Mouse (Mus musculus) heart, embryonic 15.5 days (tissue): ENCODE data around the gene Nlgn1. TPM values are rescaled to one million over a fixed set of nuclear protein-coding genes. Genes with fewer than 3 reads are reported as not detected.

Experiments used
- ATAC-seq: fragments of 200-750 bp; cut with Nextera tagmentation; replicated peaks from 2 replicates; pipeline ENCODE4 v1.8.0; 2017; ENCODE audit warnings: low read depth, moderate TSS enrichment; ENCODE audit not compliant: insufficient number of reproducible peaks, insufficient read depth, low FRiP score
- H3K27ac ChIP-seq: fragments of 300-500 bp; sonication (generic); 2 replicates; pipeline ENCODE4 v1.5.1; 2015; ENCODE audit warnings: mild to moderate bottlenecking, inconsistent platforms
- H3K27me3 ChIP-seq: fragments of 300-500 bp; sonication (generic); 2 replicates; pipeline ENCODE4 v1.6.1; 2015; ENCODE audit warnings: inconsistent platforms
- H3K36me3 ChIP-seq: fragments of 300-500 bp; sonication (generic); 2 replicates; pipeline ENCODE4 v1.6.1; 2015; ENCODE audit warnings: mild to moderate bottlenecking, inconsistent platforms
- H3K4me1 ChIP-seq: fragments of 300-500 bp; sonication (generic); replicated peaks from 2 replicates; pipeline ENCODE4 v1.6.1; 2015; ENCODE audit warnings: inconsistent platforms
- H3K4me2 ChIP-seq: fragments of 300-500 bp; sonication (generic); 2 replicates; pipeline ENCODE4 v1.6.1; 2015; ENCODE audit warnings: inconsistent platforms, mild to moderate bottlenecking, moderate library complexity
- H3K4me3 ChIP-seq: fragments of 300-500 bp; sonication (generic); 2 replicates; pipeline ENCODE4 v1.5.1; 2015; ENCODE audit warnings: mild to moderate bottlenecking, inconsistent platforms
- H3K9ac ChIP-seq: fragments of 300-500 bp; sonication (generic); 2 replicates; pipeline ENCODE4 v1.6.1; 2015; ENCODE audit warnings: mild to moderate bottlenecking, inconsistent platforms
- H3K9me3 ChIP-seq: fragments of 300-500 bp; sonication (generic); replicated peaks from 2 replicates; pipeline ENCODE4 v1.6.1; 2016; ENCODE audit warnings: inconsistent platforms
- WGBS: fragments of 180-500 bp; shearing (Covaris S2); methylation state at CpG from one replicate; pipeline ENCODE4 v1.1.7; 2015; ENCODE audit warnings: mixed read lengths; 5-methylcytosine and 5-hydroxymethylcytosine counted together
- polyA plus RNA-seq: library from polyadenylated mRNA; unstranded; fragments of >200 nt; fragmentation: Nextera tagmentation; extraction: Ambion mirVana; gene quantifications from 2 replicates; pipeline ENCODE4 v1.2.1, GENCODE M21; 2015

Nlgn1 gene
- polyA plus RNA-seq, 1 experiment from 2014 or later = 0.21 TPM

DNA sequence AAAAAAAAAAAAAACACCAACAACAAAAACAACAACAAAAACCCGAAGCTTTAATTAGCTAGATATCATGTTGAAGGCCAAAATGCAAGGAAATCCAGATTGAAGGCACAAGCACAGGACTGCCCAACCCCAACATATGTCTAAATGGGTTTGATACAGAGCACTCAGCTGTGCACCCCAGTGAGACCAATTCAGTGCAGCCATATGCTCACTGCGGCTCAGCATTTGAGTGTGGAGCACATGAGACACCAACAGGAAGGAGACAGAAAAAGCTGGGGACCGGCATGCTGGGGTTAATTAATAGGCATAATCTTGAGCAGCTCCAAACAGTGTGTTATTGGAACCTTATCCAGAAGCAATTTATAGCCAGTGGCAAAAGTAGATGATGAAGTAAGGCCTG is 190.7 kb downstream of the Nlgn1 start:
- no peak overlapping the region for H3K4me2 ChIP-seq
- WGBS = 82% methylated on average over 3 of the region's 3 CpGs
- H3K4me3 ChIP-seq = no peak overlapping the region
- no peak overlapping the region for H3K27ac ChIP-seq
- H3K9me3 ChIP-seq = no peaks in the 10 kb centered on the region
- no peaks in the 10 kb centered on the region for H3K27me3 ChIP-seq
- no peak overlapping the region for H3K9ac ChIP-seq
- no peaks in the 10 kb centered on the region for H3K36me3 ChIP-seq
- ATAC-seq = no peak
- no peaks in the 10 kb centered on the region for H3K4me1 ChIP-seq

GRCm38 (mm10) chr3:26134839-26135651 is 197.2 kb downstream of the Nlgn1 start:
- Histone ChIP-seq H3K36me3 (no peaks in the 10 kb centered on the region), H3K9me3 (no peaks in the 10 kb centered on the region), H3K27me3 (no peaks in the 10 kb centered on the region), H3K4me1 (no peaks in the 10 kb centered on the region), H3K4me2 (no peak overlapping the region), H3K4me3 (no peak overlapping the region), H3K9ac (no peak overlapping the region), H3K27ac (no peak overlapping the region)
- 43% methylated on average over 9 of the region's 9 CpGs for WGBS
- ATAC-seq = no peak

GRCm38 (mm10) chr3:26130919-26131318 is 201.3 kb downstream of the Nlgn1 start:
- 69% methylated on average over 2 of the region's 2 CpGs for WGBS
- ATAC-seq = no peak
- Histone ChIP-seq H3K27ac (no peak overlapping the region), H3K4me1 (no peaks in the 10 kb centered on the region), H3K27me3 (no peaks in the 10 kb centered on the region), H3K4me3 (no peak overlapping the region), H3K4me2 (no peak overlapping the region), H3K9ac (no peak overlapping the region), H3K36me3 (no peaks in the 10 kb centered on the region), H3K9me3 (0 out of 2 replicates have a peak, but pooled peaks cover 3% of the 10 kb centered on the region)

DNA sequence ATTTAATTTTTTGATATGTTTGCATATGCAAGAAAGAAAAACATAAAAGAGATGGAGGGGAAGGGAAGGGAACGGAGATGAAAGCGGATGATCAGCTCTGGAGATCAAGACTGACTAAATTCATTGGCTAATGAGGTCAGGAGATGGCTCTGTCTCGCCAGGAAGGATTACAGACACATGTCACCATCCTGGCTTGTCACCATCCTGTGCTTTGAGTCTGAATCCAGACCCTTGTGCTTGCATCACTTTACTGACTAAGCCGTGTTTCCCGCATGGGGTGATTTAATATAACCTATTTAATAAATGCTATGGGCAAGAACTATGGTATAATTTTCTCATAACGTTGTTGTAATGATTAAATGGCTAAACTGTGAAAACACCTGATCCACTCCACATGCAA is 202.8 kb downstream of the Nlgn1 start:
- Histone ChIP-seq H3K4me1 (no peaks in the 10 kb centered on the region), H3K4me2 (no peak overlapping the region), H3K9ac (no peak overlapping the region), H3K36me3 (no peaks in the 10 kb centered on the region), H3K27ac (no peak overlapping the region), H3K4me3 (no peak overlapping the region), H3K9me3 (0 out of 2 replicates have a peak, but pooled peaks cover 3% of the 10 kb centered on the region), H3K27me3 (no peaks in the 10 kb centered on the region)
- 73% methylated on average over 6 of the region's 6 CpGs for WGBS
- ATAC-seq = no peak

DNA sequence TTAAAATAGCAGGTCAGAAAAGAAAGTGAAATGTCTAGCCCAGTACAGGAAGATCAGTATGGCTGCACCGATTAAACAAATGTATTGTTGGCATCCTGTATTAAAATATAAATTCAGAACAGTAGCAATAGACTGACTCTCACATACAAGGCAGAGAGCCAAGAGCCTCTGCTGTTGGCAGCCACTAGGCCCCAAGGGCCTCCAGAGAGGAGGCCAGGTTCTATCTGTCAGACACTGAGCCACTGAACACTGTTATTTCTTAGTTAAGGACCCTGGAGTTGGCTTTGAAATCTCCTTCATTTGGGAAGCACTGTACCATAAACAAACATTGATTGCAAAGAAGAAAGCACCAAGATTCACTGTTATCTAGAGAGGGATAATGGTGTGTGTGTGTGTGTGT is 215.2 kb downstream of the Nlgn1 start:
- WGBS = 76% methylated on average over 1 of the region's 1 CpGs
- H3K27ac ChIP-seq = no peak overlapping the region
- no peak for ATAC-seq

GRCm38 (mm10) chr3:26106361-26106760 is 225.9 kb downstream of the Nlgn1 start:
- H3K4me3 ChIP-seq = no peak overlapping the region
- H3K9ac ChIP-seq = no peak overlapping the region
- no peak overlapping the region for H3K4me2 ChIP-seq
- ATAC-seq = no peak
- H3K27ac ChIP-seq = no peak overlapping the region
- 79% methylated on average over 6 of the region's 7 CpGs for WGBS
- no peaks in the 10 kb centered on the region for H3K36me3 ChIP-seq
- H3K4me1 ChIP-seq = no peaks in the 10 kb centered on the region
- no peaks in the 10 kb centered on the region for H3K9me3 ChIP-seq
- no peaks in the 10 kb centered on the region for H3K27me3 ChIP-seq

More for the DNA sequence above, 215.2 kb downstream of the Nlgn1 start:
- no peaks in the 10 kb centered on the region for H3K36me3 ChIP-seq
- no peak overlapping the region for H3K4me2 ChIP-seq
- H3K9me3 ChIP-seq = no peaks in the 10 kb centered on the region
- no peaks in the 10 kb centered on the region for H3K27me3 ChIP-seq
- no peak overlapping the region for H3K9ac ChIP-seq
- H3K4me3 ChIP-seq = no peak overlapping the region
- H3K4me1 ChIP-seq = no peaks in the 10 kb centered on the region

- Histone ChIP-seq H3K4me2 (no peak overlapping the region), H3K27me3 (no peaks in the 10 kb centered on the region), H3K36me3 (no peaks in the 10 kb centered on the region), H3K27ac (no peak overlapping the region), H3K9me3 (no peaks in the 10 kb centered on the region), H3K4me1 (no peaks in the 10 kb centered on the region), H3K9ac (no peak overlapping the region), H3K4me3 (no peak overlapping the region)
- ATAC-seq = no peak
- WGBS = 76% methylated on average over 3 of the region's 3 CpGs
These were observed 226.7 kb downstream of the Nlgn1 start for GRCm38 (mm10) chr3:26105528-26105927.

DNA sequence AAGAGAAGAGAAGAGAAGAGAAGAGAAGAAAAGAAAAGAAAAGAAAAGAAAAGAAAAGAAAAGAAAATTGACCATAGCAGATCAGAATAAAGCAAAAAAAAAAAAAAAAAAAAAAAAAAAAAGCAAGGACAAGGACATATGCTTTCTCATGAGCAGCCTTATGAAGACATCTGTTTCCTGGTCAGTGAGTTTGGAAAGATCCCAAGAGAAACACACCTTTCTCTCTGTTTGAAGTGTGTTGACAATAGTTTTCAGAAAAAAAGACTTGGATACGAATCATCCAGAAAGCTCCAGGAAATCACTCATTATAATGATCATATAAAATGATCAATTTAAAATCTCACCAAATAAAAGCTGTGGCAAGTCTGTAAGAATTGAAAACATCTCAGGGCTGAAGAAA is 230.0 kb downstream of the Nlgn1 start:
- Histone ChIP-seq H3K27me3 (no peaks in the 10 kb centered on the region), H3K4me2 (no peak overlapping the region), H3K9me3 (no peaks in the 10 kb centered on the region), H3K36me3 (no peaks in the 10 kb centered on the region), H3K27ac (no peak overlapping the region), H3K9ac (no peak overlapping the region), H3K4me3 (no peak overlapping the region), H3K4me1 (no peaks in the 10 kb centered on the region)
- ATAC-seq = no peak
- 55% methylated on average over 1 of the region's 1 CpGs for WGBS

GRCm38 (mm10) chr3:26095551-26095950 is 236.7 kb downstream of the Nlgn1 start:
- H3K36me3 ChIP-seq = no peaks in the 10 kb centered on the region
- no peaks in the 10 kb centered on the region for H3K27me3 ChIP-seq
- H3K4me3 ChIP-seq = no peak overlapping the region
- H3K4me2 ChIP-seq = no peak overlapping the region
- no peak overlapping the region for H3K9ac ChIP-seq
- H3K9me3 ChIP-seq = no peaks in the 10 kb centered on the region
- H3K27ac ChIP-seq = no peak overlapping the region
- no peaks in the 10 kb centered on the region for H3K4me1 ChIP-seq
- no peak for ATAC-seq

DNA sequence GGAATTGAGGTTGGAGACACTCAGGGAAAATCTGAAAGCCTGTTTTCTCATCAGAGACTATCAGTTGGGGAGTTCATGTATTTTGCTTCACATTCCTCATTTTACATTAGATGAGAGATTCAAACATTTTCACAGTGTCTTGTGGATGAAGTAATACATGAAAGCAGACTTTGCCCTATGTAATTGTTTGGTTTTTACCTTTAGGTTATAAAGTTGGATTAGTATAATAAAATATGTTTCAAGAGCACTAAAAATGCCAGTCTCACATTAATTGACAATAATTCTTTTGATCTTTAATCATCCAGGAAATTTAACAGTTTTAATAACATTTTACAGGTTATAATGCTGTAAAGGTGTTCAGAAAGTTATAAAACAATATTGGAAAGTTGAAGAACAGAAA is 262.9 kb downstream of the Nlgn1 start:
- no peak overlapping the region for H3K27ac ChIP-seq
- H3K27me3 ChIP-seq = no peaks in the 10 kb centered on the region
- ATAC-seq = no peak
- no peak overlapping the region for H3K4me3 ChIP-seq
- H3K9me3 ChIP-seq = no peaks in the 10 kb centered on the region
- H3K4me1 ChIP-seq = no peaks in the 10 kb centered on the region
- no peak overlapping the region for H3K4me2 ChIP-seq
- H3K36me3 ChIP-seq = no peaks in the 10 kb centered on the region
- H3K9ac ChIP-seq = no peak overlapping the region

- no peak overlapping the region for H3K9ac ChIP-seq
- no peak for ATAC-seq
- no peak overlapping the region for H3K27ac ChIP-seq
- no peaks in the 10 kb centered on the region for H3K9me3 ChIP-seq
- H3K4me3 ChIP-seq = no peak overlapping the region
- WGBS = 67% methylated on average over 4 of the region's 4 CpGs
- H3K4me2 ChIP-seq = no peak overlapping the region
- no peaks in the 10 kb centered on the region for H3K27me3 ChIP-seq
- no peaks in the 10 kb centered on the region for H3K36me3 ChIP-seq
- H3K4me1 ChIP-seq = no peaks in the 10 kb centered on the region
These were observed 281.5 kb downstream of the Nlgn1 start for GRCm38 (mm10) chr3:26050769-26051168.

DNA sequence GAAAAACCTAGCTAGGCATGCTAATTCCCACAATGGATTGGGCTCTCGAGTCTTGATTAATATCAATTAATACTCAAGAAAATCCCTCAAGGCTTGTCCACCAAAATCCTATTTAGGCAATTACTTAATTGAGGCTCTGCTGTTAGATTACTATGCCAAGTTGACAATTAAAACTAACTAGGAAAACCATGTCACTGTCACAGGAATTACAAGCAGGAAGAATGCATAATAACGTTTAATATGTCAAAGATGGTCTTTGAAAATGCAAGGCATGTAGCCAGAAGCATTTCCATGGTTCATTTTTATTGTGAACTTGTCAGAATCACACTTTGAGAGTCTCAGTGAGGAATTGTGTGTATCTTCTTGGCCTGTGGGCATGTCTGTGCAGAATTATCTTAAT is 289.3 kb downstream of the Nlgn1 start:
- H3K4me2 ChIP-seq = no peak overlapping the region
- no peak overlapping the region for H3K27ac ChIP-seq
- no peaks in the 10 kb centered on the region for H3K27me3 ChIP-seq
- no peak for ATAC-seq
- no peaks in the 10 kb centered on the region for H3K36me3 ChIP-seq
- 65% methylated on average over 2 of the region's 2 CpGs for WGBS
- no peak overlapping the region for H3K4me3 ChIP-seq
- no peak overlapping the region for H3K9ac ChIP-seq
- no peaks in the 10 kb centered on the region for H3K4me1 ChIP-seq
- no peaks in the 10 kb centered on the region for H3K9me3 ChIP-seq
